Mouse (Mus musculus) spleen, adult 12 weeks (tissue): Measurements from ENCODE around the gene Map1lc3b.
"Not testable (repeated sequence)": the region's sequence is repeated elsewhere in the genome, so short reads cannot be mapped to it uniquely, and the experiment has no call there.

Experiments
- DNase-seq: peaks from one replicate; pipeline ENCODE4 v3.0.0; 2022; ENCODE audit warnings: low spot score

Gene Map1lc3b

GRCm38 (mm10) chr8:121573275-121573674, 16.9 kb upstream of the Map1lc3b start:
- peak; percentile 23 for DNase-seq

- DNase-seq = no peak
Measured at GRCm38 (mm10) chr8:121575661-121576060, 14.5 kb upstream of the Map1lc3b start.

GRCm38 (mm10) chr8:121577751-121578675, 12.1 kb upstream of the Map1lc3b start:
- no peak for DNase-seq

GRCm38 (mm10) chr8:121578676-121579451, 11.3 kb upstream of the Map1lc3b start, which contains the start of gene Fbxo31:
Gene Fbxo31, minus strand, starts transcription at chr8:121578806.
- peak; percentile 85 for DNase-seq

- DNase-seq = no peak
Measured at GRCm38 (mm10) chr8:121580465-121580864, 9.7 kb upstream of the Map1lc3b start.

- DNase-seq = no peak
Measured at GRCm38 (mm10) chr8:121583653-121584052, 6.5 kb upstream of the Map1lc3b start.

- DNase-seq = no peak
Measured at GRCm38 (mm10) chr8:121584730-121585129, 5.4 kb upstream of the Map1lc3b start.

- DNase-seq = peak; percentile 98
Measured at GRCm38 (mm10) chr8:121585159-121585825, 4.9 kb upstream of the Map1lc3b start.

GRCm38 (mm10) chr8:121588750-121589149, 1.4 kb upstream of the Map1lc3b start:
- DNase-seq = peak; percentile 40

GRCm38 (mm10) chr8:121589205-121589726, 895 bp upstream of the Map1lc3b start:
- no peak for DNase-seq

- DNase-seq = peak; percentile 59
Measured at GRCm38 (mm10) chr8:121591178-121592066, 1.3 kb downstream of the Map1lc3b start.

GRCm38 (mm10) chr8:121593293-121593692, 3.1 kb downstream of the Map1lc3b start:
- no peak for DNase-seq

- DNase-seq = no peak
Measured at GRCm38 (mm10) chr8:121593983-121594382, 3.8 kb downstream of the Map1lc3b start.

- DNase-seq = not testable (repeated sequence)
Measured at GRCm38 (mm10) chr8:121597492-121597891, 7.3 kb downstream of the Map1lc3b start.

- DNase-seq = no peak
Measured at GRCm38 (mm10) chr8:121598190-121598589, 8.0 kb downstream of the Map1lc3b start.

- DNase-seq = peak; percentile 70
Measured at GRCm38 (mm10) chr8:121598892-121599291, 8.7 kb downstream of the Map1lc3b start.

GRCm38 (mm10) chr8:121599842-121600241, 9.7 kb downstream of the Map1lc3b start:
- DNase-seq = no peak

- DNase-seq = no peak
Measured at GRCm38 (mm10) chr8:121602411-121602810, 12.2 kb downstream of the Map1lc3b start.

GRCm38 (mm10) chr8:121602860-121603259, 12.7 kb downstream of the Map1lc3b start:
- DNase-seq = no peak

GRCm38 (mm10) chr8:121603801-121604200, 13.6 kb downstream of the Map1lc3b start:
- no peak for DNase-seq

GRCm38 (mm10) chr8:121607661-121608060, 17.5 kb downstream of the Map1lc3b start:
- DNase-seq = no peak
